Mouse (Mus musculus): ENCODE results near the gene Dpy19l3.

Dpy19l3 gene

GRCm38 (mm10) chr7:35688781-35689349 lies 65.4 kb downstream of the Dpy19l3 start:
- no peak for DNase-seq (ENCODE audit: low read depth, low spot score)

GRCm38 (mm10) chr7:35688276-35688675 lies 66.0 kb downstream of the Dpy19l3 start:
- DNase-seq (ENCODE audit: low read depth, low spot score) = no peak

- DNase-seq (ENCODE audit: low read depth, low spot score) = peak; percentile 82
Observed at GRCm38 (mm10) chr7:35687229-35687628, 67.0 kb downstream of the Dpy19l3 start.

- DNase-seq (ENCODE audit: low read depth, low spot score) = peak; percentile 76
Observed at GRCm38 (mm10) chr7:35686756-35687155, 67.5 kb downstream of the Dpy19l3 start.

DNA sequence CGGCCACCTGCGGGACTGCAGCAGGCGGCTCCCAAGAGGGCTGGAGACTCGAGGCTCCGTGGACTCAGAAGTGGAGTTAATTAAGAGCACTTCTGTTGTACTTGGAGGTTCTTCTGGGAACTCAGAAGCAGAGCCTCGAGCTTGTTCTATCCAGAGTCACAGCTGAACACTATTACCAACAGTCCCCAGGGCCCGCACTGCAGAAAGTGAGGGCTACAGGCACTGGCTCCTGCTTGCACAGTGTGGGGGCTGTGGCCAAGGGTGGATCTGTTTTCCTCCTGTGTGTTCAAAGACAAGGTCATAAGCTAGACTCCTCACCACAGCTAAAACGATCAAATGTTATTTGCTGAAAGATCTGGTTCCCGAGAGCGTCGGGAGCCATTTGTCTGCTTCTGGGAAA lies 68.0 kb downstream of the Dpy19l3 start:
- no peak for DNase-seq (ENCODE audit: low read depth, low spot score)

DNA sequence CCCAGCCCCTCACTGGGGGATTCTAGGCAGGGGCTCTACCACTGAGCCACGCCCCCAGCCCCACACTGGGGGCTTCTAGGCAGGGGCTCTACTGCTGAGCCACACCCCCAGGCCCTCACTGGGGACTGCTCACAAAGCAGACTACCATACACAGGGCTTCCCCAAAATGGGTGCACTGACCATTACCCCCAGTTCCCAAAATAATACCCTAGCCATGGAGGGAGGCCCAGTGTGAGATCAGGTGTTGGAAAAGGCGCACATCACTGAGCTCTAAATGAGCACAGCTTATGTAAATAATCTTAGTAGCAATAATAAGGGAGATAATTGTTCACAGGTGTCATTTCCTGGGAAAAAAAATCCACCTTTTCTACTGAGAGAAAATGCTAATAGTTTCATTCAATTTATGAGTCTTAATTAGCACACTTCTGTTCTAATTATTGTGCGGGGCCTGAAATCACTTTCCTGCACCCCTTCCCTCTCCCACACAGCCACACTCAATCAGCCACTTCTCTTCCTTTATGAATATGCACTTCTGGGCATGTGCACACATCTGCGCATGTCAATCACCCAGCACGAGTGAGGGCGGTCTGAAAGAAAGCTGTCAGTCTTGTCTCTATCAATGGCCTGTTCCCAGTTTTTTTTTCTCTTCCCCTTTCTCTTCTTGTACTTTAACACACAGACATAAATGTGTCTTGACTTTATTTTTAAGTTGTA lies 70.7 kb downstream of the Dpy19l3 start:
- no peak for DNase-seq (ENCODE audit: low read depth, low spot score)

DNA sequence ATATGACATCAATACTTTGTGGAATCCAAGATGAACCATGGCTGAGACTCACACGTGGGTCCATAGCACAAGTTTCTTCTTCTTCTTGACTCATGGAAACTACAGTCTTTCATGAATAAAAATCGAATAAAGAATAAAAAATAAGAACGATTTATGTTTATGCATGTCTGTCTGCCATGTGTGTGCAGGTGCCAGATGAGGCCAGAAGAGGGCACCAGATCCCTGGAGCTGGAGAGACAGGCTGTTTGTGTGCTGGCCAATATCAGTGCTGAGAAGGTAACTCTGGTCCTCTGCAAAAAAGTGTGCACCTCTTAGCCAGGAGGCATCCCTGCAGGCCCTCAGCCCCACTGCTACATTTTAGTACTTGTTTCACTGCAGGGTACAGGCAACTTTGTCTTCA lies 72.7 kb downstream of the Dpy19l3 start:
- peak; percentile 59 for DNase-seq (ENCODE audit: low read depth, low spot score)

DNA sequence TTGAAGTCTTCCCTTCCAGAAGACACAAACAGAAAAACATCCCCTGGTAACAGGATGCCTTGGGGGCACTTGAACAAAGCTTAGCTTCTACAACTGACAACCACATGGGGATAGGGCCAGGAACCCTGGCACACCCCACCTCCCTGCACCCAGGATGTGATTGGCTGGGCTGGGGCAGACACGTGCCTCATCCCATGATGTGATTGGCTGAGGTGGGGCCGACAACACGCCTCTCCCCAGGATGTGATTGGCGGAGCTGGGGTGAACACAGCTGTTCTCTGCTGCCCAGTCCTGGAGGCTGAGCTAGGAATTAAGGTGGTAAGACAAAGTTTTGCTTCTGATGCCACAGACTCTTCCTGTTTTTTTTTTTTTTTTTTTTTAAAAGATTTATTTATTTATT lies 75.3 kb downstream of the Dpy19l3 start:
- DNase-seq (ENCODE audit: low read depth, low spot score) = peak; percentile 73

DNA sequence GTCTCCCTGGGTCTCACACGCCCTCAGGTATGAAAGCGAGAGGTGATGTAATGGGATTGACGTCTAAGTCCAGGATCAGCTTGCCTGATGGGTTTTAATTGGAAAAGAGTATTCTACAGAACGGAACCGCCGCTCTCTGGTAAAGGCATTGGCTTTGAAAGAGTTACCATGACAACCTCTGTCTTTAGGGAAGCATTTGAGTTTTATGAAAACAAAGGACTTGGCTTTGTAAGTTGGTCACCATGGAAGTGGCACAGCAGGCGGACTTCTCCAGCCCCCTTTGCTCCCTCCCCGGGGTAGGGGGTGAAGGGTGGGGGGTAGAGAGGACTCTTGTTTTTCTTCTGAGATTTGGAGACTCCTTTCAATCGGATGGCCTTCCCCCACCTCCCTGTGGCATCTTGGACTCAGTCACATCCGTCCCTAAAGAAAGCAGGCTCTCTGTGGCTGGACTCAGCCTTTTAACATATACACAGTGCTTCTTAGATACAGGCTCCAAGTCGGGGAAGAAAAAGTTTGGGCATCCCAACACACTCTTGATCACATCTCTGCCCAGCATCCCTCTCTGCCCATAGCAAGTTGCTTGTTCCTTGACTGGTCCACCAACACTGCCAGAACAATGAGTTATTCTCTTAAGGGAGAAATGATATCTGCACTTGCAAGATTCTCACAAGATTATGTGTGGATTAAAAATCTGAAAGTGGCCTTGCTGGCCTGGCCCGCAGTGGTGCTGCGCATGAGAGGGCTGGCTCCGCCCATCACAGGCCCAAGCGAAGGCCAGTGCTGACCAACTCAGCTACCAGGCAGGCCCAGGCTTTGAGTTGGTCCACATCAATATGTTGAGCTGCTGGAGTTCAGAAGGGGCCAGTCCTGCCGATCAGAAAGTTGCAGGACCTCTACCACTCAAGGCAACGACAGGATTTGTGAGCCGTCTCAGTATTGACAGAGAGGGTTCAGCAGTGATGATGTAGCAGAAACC lies 85.9 kb downstream of the Dpy19l3 start:
- DNase-seq (ENCODE audit: low read depth, low spot score) = no peak

DNA sequence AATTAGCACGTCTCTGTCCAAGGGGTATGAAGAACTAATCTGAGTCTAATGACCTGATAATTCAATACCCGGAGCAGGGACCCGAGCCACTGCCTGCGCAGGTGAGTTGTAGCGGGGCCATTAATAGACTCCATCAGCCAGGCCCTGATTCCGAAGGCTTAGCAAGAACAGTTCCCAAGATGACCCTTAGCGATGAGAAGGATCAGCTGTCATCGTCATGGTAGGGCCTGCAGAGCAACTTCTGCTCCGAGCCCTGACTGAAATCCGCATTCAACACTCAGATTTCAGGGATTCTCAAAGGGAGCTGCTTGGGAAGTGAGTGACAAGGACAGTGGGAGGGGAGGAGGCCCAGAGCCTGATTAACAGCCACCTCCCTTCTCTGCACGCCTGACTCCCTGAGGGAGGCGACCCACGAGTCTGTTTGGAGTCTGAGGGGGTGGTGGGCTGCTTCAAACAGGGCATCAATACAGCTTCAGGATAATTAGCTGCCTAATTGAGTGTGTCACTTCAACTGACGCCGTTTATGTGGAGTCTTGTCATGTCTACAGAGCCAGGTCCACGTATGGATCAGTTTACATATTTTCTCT lies 90.4 kb downstream of the Dpy19l3 start:
- no peak for DNase-seq (ENCODE audit: low read depth, low spot score)

DNA sequence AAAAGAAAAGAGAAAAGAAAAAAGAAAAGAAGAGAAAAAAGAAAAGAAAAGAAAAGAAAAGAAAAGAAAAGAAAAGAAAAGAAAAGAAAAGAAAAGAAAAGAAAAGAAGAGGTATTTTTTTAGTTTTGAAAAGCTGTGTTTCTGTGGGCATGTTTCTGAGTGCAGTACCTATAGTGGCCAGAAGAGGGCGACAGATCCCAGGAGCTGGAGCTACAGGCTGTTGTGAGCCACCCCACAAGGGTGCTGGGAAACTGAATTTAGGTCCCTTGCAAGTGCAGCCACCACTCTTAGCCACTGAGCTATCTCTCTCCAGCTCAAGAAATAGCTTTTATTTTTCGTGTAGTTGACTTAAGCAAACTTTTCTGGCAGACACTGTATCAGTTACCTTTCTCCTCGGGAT lies 95.1 kb downstream of the Dpy19l3 start:
- peak; percentile 78 for DNase-seq (ENCODE audit: low read depth, low spot score)

DNA sequence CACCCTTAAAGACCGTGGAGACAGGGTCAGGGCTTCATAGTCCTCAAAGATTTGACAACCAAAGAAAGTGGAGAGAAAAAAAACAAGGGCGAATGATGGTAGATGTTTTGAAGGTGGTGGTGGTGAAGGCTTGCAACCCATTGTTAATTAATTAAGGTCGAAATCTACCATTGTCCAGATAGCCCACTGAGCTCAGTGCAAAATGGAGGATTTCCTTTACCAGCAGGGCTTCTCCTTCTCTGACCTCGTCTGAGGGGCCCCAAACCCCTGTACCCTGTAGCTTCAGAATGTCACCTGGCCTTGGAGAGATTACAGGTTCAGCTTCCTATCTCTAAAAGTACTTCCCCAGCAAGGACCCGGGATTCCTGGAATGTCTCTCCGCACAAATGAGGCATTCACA lies 96.4 kb downstream of the Dpy19l3 start:
- DNase-seq (ENCODE audit: low read depth, low spot score) = peak; percentile 32

GRCm38 (mm10) chr7:35651583-35652270 lies 102.5 kb downstream of the Dpy19l3 start:
- peak; percentile 65 for DNase-seq (ENCODE audit: low read depth, low spot score)

GRCm38 (mm10) chr7:35650716-35651410 lies 103.4 kb downstream of the Dpy19l3 start:
- DNase-seq (ENCODE audit: low read depth, low spot score) = peak; percentile 32

DNA sequence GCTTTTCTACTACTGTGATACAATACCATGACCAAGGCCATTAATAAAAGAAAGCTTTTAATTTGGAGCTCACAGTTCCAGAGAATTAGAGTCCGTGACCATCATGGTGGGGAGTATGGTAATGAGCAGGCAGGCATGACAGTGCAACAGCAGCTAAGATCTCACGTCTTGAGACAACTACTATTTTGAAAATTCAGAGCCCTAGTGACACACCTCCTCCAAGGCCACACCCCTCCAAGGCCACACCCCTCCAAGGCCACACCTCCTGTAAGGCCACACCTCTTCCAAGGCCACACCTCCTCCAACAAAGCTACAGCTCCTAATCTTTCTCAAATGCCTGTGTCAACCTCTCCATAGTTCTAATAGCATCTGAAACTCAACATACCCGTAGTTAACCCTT lies 105.2 kb downstream of the Dpy19l3 start:
- DNase-seq (ENCODE audit: low read depth, low spot score) = peak; percentile 89

DNA sequence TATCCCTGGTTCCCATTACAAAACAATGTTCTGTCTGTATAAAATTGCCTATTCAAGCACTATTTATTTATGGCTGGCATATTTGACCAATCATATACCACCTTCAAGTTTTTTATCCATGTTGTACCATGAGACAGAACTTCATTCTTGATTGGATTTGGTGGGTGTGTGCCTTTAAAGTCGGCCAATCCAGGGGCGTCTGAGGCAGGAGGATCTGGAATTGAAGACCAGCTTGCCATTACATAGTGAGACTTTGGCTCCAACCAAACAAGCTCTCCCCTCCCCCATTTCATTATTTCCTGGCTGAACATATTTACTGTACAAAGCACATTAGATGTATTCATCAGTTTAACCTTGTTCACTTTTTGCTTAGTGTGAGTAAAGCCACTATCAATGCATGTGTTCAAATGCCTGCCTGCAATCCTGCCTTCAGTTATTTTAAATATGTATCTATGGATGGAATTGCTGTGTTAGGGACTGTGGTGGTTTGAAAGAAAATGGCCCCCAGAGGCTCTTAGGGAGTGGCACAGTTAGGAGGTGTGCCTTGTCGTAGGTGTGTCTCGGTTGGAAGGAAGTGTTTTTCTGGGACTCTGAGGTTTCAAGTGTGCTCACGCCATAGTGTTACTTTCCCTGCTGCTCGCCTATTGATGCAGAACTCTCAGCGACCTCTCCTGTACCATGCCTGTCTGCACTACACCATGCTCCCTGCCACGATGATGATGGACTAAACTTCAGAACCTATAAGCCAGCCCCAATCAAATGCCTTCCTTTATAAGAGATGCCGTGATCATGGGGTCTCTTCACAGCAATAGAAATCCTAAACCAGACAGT lies 105.8 kb downstream of the Dpy19l3 start:
- DNase-seq (ENCODE audit: low read depth, low spot score) = peak; percentile 31

DNA sequence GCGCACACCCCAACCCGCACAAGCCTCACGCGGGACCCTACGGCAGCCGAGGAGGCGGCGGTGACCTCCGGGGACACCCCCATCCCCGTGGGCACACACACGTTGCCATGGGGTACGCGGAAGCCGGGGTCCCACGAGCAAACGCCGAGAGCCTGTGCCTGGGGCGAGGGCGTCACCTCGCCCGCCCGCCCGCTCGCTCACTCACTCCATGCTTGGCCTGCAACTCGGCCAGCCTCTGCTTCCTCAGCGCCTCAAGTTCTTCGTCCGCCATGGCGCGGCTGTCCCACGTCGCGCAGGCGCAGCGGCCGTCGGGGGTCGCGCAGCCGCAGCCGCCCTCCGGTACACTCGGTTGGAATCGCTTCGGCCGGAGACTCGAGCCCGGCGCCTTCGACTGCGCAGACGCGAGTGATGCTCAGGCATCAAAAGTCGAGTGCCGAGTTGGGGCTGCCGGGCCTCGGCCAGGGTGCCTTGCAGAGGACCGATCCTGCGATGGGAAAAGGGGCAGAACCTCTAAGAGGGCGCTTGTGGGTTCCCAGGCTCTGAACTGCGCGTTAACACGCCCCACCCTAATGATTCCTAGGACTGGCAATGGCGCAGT lies 107.1 kb downstream of the Dpy19l3 start, which contains the start of gene Pdcd5:
Pdcd5 (minus strand) TSS at position 421 of the 598 bp plus-strand sequence.
- DNase-seq (ENCODE audit: low read depth, low spot score) = peak; percentile 98

DNA sequence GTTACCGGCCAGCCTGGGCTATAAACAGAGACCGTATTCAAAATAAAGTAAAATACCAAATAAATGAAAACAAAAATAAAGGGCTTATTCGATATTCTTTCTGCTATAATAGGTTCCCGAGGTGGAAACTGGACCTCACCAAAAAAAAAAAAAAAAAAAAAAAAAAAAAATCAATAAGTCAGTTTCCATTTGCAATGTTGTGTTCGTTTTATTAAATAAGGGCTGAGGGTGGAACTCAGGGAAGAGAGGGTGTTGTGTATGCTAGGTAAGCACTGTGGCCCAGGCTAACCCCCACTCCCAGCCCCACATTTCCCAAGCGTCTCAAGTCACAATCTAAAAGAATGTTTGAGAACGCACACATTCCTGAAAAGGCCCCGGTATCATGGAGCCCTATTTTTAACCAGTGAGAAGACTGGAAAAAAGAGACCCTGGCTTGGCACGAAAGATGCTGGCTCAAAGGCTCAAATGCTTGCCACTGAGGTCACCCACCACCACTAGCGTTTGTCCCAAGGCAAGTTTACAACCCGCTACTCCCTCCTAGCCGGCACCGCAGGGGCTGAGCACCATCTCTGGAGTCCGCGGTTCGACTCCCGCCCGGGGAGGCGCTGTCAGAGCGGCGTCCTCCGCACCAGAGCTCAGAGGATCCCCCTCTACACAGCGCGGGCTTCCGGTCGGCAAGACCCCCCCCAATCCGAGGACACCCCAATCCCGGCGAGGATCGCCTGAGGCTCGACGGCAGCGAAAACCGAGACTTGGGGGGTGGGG lies 107.8 kb downstream of the Dpy19l3 start:
- DNase-seq (ENCODE audit: low read depth, low spot score) = peak; percentile 35

DNA sequence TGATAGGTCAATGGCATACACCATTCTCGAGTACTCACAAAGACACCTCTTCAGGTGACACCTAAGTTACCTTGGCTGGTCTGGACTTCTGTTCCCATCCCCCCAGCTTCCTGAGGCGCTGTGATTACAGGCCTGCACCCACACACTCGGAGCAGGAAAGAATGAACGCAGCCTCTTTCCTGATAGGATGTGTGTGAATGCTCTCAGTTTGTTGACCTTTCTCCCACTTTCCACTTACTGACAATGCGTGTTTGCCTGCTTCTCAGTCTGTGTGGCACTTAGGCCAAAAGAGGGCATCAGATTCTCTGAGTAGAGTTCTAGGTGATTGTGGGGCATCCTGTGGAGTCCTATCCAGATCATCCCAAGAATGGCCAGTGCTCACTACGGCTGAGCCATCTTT lies 114.2 kb downstream of the Dpy19l3 start:
- DNase-seq (ENCODE audit: low read depth, low spot score) = no peak
